Mouse (Mus musculus): ENCODE measurements at regions not wholly inside any gene's neighbourhood (a gene's known extent, or its start where the extent isn't known, plus 50 kb on each side); places are given as distances from the start of the nearest gene placed in this dataset.

DNA sequence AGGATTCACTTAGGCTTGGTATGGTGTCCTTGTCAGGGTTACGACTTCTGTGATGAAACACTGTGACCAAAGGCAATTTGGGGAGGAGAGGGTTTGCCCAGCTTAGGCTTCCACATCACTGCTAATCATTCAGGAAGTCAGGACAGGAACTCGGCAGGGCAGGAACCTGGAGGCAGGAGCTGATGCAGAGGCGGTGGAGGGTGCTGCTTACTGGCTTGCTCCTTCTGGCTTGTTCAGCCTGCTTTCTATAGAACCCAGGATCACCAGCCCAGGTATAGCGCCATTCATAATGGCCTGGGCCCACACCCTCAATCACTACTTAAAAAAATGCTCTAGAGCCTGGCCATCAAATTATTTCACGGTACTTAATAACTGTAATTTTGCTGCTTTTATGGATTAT is 89.6 kb upstream of the Zfp366 start:
- Histone ChIP-seq H3K4me2 (no peak overlapping the region), H3K9me3 (no peaks in the 10 kb centered on the region), H3K27me3 (no peaks in the 10 kb centered on the region)

DNA sequence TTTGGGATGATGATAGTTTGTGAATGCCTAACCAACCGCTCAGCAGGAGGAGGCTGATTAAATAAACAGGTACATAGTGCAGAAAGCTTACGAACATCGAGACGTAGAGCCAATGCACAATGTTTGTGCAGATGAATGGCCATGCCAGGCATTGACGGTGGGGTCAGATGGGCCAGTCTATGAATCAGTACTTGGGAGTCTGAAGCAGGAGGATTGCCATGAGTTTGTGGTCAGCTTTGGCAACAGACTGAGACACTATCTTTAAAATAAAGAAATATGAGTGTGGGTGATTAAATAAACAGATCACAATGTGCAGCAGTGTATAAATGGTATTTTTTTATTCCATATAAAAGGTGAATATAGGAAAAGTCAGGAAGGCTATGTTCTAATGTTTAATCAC is 90.4 kb upstream of the Zfp366 start:
- WGBS, result 86% methylated on average over 5 of the region's 5 CpGs
- peaks cover 14% of the 10 kb centered on the region; the same call in 1 of the 2 replicates for H3K4me1 ChIP-seq
- H3K27me3 ChIP-seq, result no peaks in the 10 kb centered on the region
- no peak overlapping the region for H3K4me2 ChIP-seq
- H3K9me3 ChIP-seq, result no peaks in the 10 kb centered on the region
- H3K36me3 ChIP-seq, result no peaks in the 10 kb centered on the region
- no peak overlapping the region for H3K9ac ChIP-seq
- no peak overlapping the region for H3K27ac ChIP-seq
- H3K4me3 ChIP-seq, result no peak overlapping the region
- no peak for ATAC-seq (ENCODE audit: insufficient number of reproducible peaks, low FRiP score, low TSS enrichment, low read depth)

More for the DNA sequence above, 89.6 kb upstream of the Zfp366 start:
- WGBS, result 92% methylated on average over 5 of the region's 5 CpGs
- Histone ChIP-seq H3K36me3 (no peaks in the 10 kb centered on the region), H3K27ac (no peak overlapping the region), H3K9ac (no peak overlapping the region), H3K4me3 (no peak overlapping the region), H3K4me1 (peaks cover 14% of the 10 kb centered on the region; the same call in 1 of the 2 replicates)
- no peak for ATAC-seq (ENCODE audit: insufficient number of reproducible peaks, low FRiP score, low TSS enrichment, low read depth)

DNA sequence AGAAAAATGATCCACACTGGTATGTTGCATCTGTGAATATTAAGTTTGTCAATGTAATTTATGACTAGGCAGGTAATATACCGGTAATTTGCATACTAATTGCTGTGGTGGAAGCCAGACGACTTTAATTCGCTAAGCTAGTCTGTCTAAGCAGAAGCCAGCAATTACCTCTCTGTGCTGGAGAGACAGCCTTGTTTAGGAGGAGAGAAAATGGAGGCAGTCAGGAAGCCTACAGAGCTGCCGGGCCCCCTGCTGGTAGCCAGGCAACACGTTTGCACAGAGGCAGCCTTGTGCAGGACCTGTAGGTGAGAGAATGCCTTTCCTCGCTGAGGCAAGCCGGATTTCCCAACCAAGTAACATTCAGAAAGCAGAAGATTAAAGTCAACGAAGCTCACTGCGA is 91.4 kb upstream of the Zfp366 start:
- H3K4me1 ChIP-seq, result peaks cover 14% of the 10 kb centered on the region; the same call in 1 of the 2 replicates
- no peaks in the 10 kb centered on the region for H3K36me3 ChIP-seq
- no peak overlapping the region for H3K4me3 ChIP-seq
- no peak overlapping the region for H3K27ac ChIP-seq
- no peaks in the 10 kb centered on the region for H3K9me3 ChIP-seq
- no peak overlapping the region for H3K9ac ChIP-seq
- H3K27me3 ChIP-seq, result no peaks in the 10 kb centered on the region
- ATAC-seq (ENCODE audit: insufficient number of reproducible peaks, low FRiP score, low TSS enrichment, low read depth), result peak; percentile 79; the same call in 1 of the 2 replicates
- WGBS, result 9% methylated on average over 9 of the region's 9 CpGs
- no peak overlapping the region for H3K4me2 ChIP-seq

DNA sequence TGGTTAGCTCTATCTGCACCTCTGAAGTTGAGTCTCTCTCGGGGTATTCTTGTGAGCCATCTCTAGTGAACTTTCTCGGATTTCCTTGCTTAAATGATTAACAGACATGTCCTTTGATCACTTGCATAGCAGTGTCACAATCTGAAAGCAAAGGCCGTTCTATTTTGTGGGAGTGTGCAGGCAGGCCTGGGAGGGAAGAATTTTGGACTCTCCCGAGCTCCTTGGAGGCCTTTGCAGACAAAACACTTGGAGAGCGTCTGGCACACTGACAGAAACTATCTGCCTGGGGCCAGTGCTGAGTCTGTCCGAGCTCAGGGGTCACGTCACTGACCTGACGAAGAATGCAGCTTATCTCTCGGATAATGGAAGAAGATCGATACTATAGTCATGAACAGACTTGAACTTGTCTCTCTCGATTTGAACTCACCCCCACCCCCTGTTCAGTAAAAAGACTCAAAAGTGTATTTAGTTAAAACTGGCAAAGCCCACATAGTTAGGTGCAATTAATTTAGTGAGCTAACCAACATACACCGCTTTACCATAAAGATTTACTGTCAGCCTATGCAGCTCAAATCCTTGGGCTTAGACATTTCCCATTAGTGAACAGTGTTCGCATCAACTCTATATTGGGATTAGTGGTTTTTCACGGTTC is 92.2 kb upstream of the Zfp366 start:
- 47% methylated on average over 14 of the region's 14 CpGs for WGBS
- peaks cover 14% of the 10 kb centered on the region; the same call in 1 of the 2 replicates for H3K4me1 ChIP-seq
- no peaks in the 10 kb centered on the region for H3K27me3 ChIP-seq
- no peak overlapping the region for H3K4me2 ChIP-seq
- no peak overlapping the region for H3K9ac ChIP-seq
- H3K4me3 ChIP-seq, result no peak overlapping the region
- H3K9me3 ChIP-seq, result no peaks in the 10 kb centered on the region
- peak overlapping the region; percentile 33; the same call in 1 of the 2 replicates for H3K27ac ChIP-seq
- ATAC-seq (ENCODE audit: insufficient number of reproducible peaks, low FRiP score, low TSS enrichment, low read depth), result no peak
- H3K36me3 ChIP-seq, result no peaks in the 10 kb centered on the region

DNA sequence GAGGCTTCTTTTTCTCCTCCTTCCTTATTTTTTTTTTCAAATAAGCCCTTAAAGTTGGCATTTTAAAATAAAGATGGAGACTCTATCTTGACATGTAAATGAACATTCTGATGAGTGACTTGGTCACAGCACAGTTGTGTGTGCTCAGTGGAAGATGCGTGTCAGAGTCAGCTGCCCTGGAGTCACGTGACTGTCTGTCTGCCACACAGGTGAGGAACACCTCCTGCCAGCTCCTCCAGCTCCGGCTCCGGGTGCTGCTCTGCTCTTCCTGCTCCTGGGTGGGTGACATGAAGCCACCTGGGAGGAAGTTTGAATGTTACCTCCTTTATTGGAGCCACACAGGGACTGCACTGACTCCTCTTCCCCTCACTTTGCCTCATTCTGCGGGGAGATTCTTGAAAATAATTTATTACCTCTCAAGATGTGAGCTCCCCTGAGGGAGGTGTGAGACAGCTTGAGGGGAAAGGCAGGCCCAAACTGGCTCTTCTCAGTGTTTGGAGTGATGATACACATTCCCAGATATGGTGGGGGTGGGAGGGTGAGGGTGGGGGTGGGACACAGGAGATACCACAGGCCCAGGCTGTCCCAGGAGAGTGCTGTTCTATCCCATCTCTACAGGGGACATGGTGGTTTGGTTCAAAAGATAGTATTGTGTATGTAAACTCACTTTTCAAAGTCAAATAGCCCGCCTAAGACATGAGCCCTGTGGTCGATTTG is 92.9 kb upstream of the Zfp366 start:
- H3K36me3 ChIP-seq, result no peaks in the 10 kb centered on the region
- H3K4me2 ChIP-seq, result no peak overlapping the region
- no peak overlapping the region for H3K4me3 ChIP-seq
- no peak overlapping the region for H3K9ac ChIP-seq
- H3K27ac ChIP-seq, result 0 out of 2 replicates have a peak overlapping the region, but pooled peaks have one; percentile 33
- ATAC-seq (ENCODE audit: insufficient number of reproducible peaks, low FRiP score, low TSS enrichment, low read depth), result no peak
- 54% methylated on average over 7 of the region's 7 CpGs for WGBS
- peaks cover 14% of the 10 kb centered on the region; the same call in 1 of the 2 replicates for H3K4me1 ChIP-seq
- no peaks in the 10 kb centered on the region for H3K9me3 ChIP-seq
- no peaks in the 10 kb centered on the region for H3K27me3 ChIP-seq

DNA sequence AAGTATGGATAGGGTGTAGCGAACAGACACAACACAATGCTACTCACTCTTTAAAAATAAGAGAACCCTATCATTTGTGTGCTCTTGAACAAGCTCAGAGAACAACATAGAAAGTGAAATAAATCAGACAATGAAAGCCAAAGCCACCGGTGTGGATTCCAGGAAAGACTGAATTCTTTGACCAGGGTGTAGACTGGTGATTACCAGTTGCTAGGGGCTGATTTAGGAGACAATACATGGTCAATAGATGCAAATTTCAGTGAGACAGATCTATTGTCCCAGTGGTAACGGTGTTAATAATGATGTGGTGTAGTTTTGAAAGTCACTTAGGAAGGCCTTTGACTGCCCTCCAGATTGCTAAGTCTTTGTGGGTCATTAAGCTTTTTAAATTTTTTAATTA is 94.3 kb upstream of the Zfp366 start:
- WGBS, result 87% methylated on average over 3 of the region's 3 CpGs
- H3K36me3 ChIP-seq, result no peaks in the 10 kb centered on the region
- H3K9ac ChIP-seq, result no peak overlapping the region
- no peaks in the 10 kb centered on the region for H3K9me3 ChIP-seq
- H3K4me2 ChIP-seq, result no peak overlapping the region
- no peaks in the 10 kb centered on the region for H3K27me3 ChIP-seq
- H3K27ac ChIP-seq, result no peak overlapping the region
- H3K4me3 ChIP-seq, result no peak overlapping the region
- ATAC-seq (ENCODE audit: insufficient number of reproducible peaks, low FRiP score, low TSS enrichment, low read depth), result no peak
- H3K4me1 ChIP-seq, result peaks cover 14% of the 10 kb centered on the region; the same call in 1 of the 2 replicates

DNA sequence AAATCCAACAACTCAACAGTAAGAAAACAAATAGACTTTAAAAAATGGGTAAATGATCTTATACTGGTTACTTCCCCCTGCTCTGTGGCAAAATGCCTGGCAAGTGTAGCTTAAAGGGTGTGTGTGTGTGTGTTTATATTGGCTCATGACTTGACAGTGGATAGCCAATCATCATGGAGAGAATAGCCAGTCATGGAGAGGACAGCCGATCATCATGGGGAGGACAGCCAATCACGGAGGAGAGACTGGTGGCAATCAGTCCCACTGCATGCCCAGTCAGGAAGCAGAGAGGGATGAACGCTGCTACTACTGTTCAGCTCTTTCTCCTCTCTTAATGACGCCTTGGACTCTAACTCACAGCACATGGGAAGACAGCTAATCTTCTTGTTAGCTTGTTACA is 96.3 kb upstream of the Zfp366 start:
- no peak for ATAC-seq (ENCODE audit: insufficient number of reproducible peaks, low FRiP score, low TSS enrichment, low read depth)
- H3K4me3 ChIP-seq, result no peak overlapping the region
- WGBS, result 82% methylated on average over 4 of the region's 4 CpGs
- H3K27me3 ChIP-seq, result no peaks in the 10 kb centered on the region
- H3K4me2 ChIP-seq, result no peak overlapping the region
- H3K4me1 ChIP-seq, result peaks cover 20% of the 10 kb centered on the region; the same call in 1 of the 2 replicates
- no peaks in the 10 kb centered on the region for H3K9me3 ChIP-seq
- H3K36me3 ChIP-seq, result no peaks in the 10 kb centered on the region
- H3K27ac ChIP-seq, result no peak overlapping the region
- H3K9ac ChIP-seq, result no peak overlapping the region

DNA sequence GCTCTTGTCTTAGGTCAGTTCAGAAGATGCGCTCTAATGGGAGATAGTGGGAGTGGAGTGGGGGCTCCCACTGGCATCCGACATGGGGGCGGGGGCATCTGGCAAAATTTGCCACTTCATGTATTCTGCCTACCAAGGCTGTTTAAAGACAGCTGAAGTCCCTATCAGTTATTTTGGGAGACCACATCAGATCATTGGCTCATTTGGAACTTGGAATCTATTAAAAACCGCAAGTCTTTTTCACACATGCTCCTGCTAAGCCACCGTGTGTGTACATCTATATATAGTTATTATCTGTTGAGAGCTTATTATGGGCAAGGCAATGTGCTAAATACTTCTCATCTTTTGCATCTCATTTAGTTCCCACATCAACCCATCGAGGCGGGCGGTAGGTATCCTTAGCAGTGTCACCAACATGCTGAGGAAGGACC is 95.0 kb upstream of the 1700024P04Rik start:
- no peak for ATAC-seq (ENCODE audit: insufficient number of reproducible peaks, low FRiP score, low TSS enrichment, low read depth)
- H3K4me1 ChIP-seq, result peaks cover 7% of the 10 kb centered on the region; the same call in 1 of the 2 replicates
- no peak overlapping the region for H3K4me3 ChIP-seq
- no peak overlapping the region for H3K27ac ChIP-seq
- H3K4me2 ChIP-seq, result no peak overlapping the region
- H3K36me3 ChIP-seq, result no peaks in the 10 kb centered on the region
- no peak overlapping the region for H3K9ac ChIP-seq
- no peaks in the 10 kb centered on the region for H3K27me3 ChIP-seq
- WGBS, result 85% methylated on average over 8 of the region's 8 CpGs
- no peaks in the 10 kb centered on the region for H3K9me3 ChIP-seq

DNA sequence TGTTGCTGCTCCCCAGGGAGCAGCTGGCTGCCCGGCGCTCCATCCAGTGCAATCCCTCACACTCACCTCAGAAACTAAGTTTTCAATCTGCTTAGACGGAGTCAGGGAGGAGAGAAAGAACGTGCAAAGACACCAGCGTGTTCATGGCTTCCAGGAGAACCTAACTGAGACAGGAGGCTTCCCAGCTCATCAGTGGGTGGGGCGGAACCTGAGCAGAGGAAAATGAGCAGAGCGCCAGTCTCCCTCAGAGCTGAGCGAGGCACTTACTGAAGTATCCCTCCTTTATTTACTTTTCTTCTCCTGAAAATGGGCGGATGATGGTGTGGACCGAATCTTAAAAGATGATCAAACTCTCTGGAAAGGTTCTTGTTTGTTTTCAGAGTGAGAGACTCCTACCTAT is 94.3 kb upstream of the 1700024P04Rik start:
- H3K4me2 ChIP-seq, result no peak overlapping the region
- H3K4me1 ChIP-seq, result peaks cover 6% of the 10 kb centered on the region; the same call in 1 of the 2 replicates
- H3K27ac ChIP-seq, result no peak overlapping the region
- H3K27me3 ChIP-seq, result no peaks in the 10 kb centered on the region
- no peaks in the 10 kb centered on the region for H3K9me3 ChIP-seq
- H3K4me3 ChIP-seq, result no peak overlapping the region
- 74% methylated on average over 10 of the region's 10 CpGs for WGBS
- no peak overlapping the region for H3K9ac ChIP-seq
- no peaks in the 10 kb centered on the region for H3K36me3 ChIP-seq
- ATAC-seq (ENCODE audit: insufficient number of reproducible peaks, low FRiP score, low TSS enrichment, low read depth), result no peak

DNA sequence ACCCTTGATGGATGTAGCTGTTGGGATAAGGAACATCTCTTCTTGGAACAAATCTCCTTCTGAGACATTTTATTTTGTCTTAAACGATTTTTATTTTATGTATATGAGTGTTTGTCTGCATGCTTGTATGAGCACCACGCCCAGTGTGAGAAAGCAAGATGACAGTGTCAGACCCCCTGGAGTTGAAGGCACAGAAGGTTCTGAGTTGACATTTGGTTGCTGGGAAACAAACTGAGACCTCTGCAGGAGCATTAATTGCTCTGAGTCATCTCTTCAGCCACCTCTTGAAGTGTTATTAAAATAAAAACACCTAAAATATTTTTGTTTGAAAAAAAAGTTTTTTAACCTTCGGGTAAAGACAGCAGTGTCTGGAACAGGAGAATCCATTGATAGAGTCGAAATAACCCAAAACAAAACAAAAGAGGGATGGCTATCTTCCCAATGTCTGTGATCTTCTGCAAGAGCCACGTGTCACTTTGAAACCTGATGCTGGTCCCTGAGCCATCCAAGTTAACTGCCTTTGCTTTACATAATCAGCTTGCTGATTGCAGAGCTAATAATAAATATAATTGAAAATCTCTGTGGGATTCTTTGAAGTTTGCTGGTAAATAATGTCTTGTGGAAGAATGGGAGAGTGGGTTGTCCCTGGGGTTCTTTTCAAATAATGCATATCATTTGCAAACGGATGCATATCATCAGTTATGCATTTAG is 92.8 kb upstream of the 1700024P04Rik start:
- Histone ChIP-seq H3K9ac (no peak overlapping the region), H3K9me3 (no peaks in the 10 kb centered on the region), H3K27ac (no peak overlapping the region), H3K27me3 (no peaks in the 10 kb centered on the region), H3K4me1 (peaks cover 17% of the 10 kb centered on the region), H3K36me3 (no peaks in the 10 kb centered on the region), H3K4me2 (no peak overlapping the region), H3K4me3 (no peak overlapping the region)
- WGBS, result 38% methylated on average over 6 of the region's 6 CpGs
- no peak for ATAC-seq (ENCODE audit: insufficient number of reproducible peaks, low FRiP score, low TSS enrichment, low read depth)

DNA sequence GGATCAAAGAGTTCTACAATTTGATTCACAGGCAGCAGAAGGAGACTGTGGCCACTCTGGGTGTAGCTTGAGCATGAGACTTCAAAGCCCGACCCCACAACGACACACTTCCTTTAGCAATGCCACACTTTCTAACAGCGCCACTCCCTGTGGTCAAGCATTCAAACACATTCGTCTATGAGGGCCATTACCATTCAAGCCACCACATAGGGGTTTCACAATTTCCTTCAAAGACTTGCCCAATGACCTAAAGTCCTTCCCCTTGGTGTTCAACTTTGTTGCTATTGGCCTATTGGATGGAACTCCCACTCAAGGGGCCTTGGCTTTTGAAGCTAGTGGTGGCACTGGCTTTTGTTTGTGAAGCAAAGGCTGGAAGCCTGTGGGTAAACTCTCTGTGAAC is 91.1 kb upstream of the 1700024P04Rik start:
- WGBS, result 73% methylated on average over 4 of the region's 4 CpGs
- no peak for ATAC-seq (ENCODE audit: insufficient number of reproducible peaks, low FRiP score, low TSS enrichment, low read depth)
- Histone ChIP-seq H3K27me3 (no peaks in the 10 kb centered on the region), H3K9me3 (no peaks in the 10 kb centered on the region), H3K4me3 (no peak overlapping the region), H3K36me3 (no peaks in the 10 kb centered on the region), H3K4me1 (peaks cover 27% of the 10 kb centered on the region), H3K27ac (no peak overlapping the region), H3K4me2 (no peak overlapping the region), H3K9ac (no peak overlapping the region)
